Mouse (Mus musculus) large intestine, adult 2 months (tissue): Measurements from ENCODE around the gene Daam1. TPM values are rescaled to one million over a fixed set of nuclear protein-coding genes. Genes with fewer than 3 reads are reported as not detected.

Experiments
- DNase-seq: peaks from one replicate; pipeline ENCODE4 v3.0.0-alpha.2; 2012; ENCODE audit warnings: low read depth, low spot score
- WGBS: fragments of 180-500 bp; shearing (Covaris S2); methylation state at CpG from one replicate; pipeline ENCODE4 v1.1.7; 2018; 5-methylcytosine and 5-hydroxymethylcytosine counted together
- polyA plus RNA-seq: library from polyadenylated mRNA; depleted of rRNA; stranded (reverse); fragments of >200 nt; gene quantifications from 2 replicates; pipeline ENCODE4 v1.2.3, GENCODE M21; 2012; rRNA removed

Daam1 gene
- polyA plus RNA-seq, 1 experiment = 4.3 TPM

DNA sequence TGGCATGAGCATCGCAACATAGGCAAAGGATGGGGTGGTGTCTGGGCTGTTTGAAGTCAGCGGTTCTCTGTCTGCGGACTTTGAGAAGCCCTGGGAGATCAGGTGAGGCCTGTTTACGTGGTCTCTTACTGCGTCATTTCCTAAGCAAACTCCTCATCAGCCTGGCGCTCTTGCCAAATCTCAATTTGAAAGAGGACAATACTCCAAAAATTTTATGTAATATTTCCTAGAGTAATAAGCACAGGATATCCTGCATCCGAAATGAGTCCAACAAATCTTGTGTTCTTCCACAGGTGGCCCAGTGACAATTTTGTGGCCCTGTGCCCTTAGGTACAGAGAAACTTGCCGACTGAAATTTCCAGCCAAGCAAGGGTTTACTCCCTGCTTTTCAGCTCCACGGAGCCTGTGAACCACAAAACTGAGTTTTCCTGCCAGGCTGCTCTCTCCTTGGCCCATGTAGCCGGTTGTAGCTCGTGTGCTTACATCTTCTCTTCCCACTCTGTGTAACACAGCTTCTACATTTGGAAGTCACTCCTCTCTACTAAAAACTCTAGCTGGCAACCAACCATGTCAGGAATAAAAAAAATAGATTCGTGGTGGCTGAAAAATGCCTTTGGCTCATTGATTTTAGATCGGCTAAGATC lies 183.0 kb downstream of the Daam1 start:
- 66% methylated on average over 13 of the region's 13 CpGs for WGBS
- DNase-seq = no peak

DNA sequence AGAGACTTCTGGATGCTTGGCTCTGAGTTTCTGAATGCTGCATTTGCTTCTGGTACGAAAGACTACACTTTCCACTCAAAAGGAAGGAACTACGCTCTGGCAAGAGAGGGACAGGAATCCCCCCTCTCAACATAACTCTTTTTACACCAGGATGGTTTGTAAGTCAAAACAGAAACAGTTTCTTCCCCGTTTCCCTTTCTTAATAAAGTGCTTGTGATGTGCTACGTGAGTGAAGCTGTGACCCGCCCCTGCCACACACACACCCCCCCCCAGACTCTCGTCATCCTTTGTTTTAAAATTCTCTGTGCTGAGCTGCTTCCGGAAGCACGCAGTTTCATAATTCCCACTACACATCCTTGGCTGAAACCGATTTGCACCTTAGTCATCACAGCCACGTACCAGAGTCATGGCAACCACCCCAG lies 183.5 kb downstream of the Daam1 start:
- DNase-seq = no peak
- 49% methylated on average over 10 of the region's 10 CpGs for WGBS

DNA sequence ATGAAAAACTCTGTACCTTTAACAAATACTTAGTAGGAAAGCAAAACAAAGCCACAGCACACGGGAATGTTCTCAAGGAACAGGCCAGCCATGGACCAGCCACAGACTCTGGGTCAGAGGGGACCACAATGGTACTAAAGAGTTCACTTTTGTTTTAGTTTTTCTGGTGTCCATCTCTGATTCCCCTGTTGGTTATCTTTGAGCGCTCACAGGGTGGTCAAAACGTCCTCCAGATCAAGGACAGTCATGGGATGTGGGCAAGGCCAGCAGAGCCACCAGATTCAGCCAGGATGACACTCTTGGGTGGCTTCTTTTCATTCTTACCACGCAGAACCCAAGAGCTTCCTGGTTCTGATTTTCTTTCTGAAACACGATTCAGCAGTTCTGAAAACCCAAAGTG lies 184.4 kb downstream of the Daam1 start:
- WGBS = 71% methylated on average over 5 of the region's 5 CpGs
- no peak for DNase-seq

DNA sequence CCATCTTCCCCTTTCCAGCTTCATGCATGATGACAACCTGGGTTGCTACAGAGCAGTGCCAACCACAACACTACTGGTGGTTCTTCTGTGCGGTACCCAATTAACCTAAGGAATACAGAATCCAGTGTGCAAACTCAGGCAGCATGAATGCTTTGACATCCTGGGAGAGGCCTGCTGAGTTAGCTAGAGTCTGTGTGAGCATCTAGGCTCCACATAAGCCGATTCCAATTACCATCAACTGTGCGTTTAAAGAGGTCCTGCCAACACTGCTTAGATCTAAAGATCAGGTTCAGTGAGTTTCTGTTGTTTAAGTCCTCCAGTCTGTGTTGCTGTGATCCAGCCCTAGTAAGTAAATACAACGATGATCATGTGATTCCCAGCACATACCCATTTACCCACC lies 189.4 kb downstream of the Daam1 start:
- 87% methylated on average over 4 of the region's 4 CpGs for WGBS
- no peak for DNase-seq

DNA sequence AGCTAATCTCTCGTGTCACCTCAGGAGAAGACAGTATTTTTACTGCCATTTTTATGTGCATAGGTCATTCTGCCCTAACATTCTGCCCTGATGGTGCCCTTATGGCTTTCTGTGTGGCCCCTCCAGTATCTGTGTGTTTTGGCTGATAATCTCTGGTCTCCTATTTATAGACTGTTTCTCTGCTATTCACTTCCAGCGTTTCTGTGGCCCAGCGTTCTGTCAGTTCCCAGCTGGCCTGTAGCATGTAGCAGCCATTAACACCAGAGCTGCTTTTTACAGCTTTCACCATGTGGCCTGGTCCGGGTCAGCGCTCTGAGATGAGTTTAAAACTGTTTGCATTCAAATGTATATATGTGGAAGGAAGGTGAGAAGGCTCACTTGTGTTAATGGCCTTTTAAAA lies 190.7 kb downstream of the Daam1 start:
- 33% methylated on average over 5 of the region's 5 CpGs for WGBS
- DNase-seq = no peak

DNA sequence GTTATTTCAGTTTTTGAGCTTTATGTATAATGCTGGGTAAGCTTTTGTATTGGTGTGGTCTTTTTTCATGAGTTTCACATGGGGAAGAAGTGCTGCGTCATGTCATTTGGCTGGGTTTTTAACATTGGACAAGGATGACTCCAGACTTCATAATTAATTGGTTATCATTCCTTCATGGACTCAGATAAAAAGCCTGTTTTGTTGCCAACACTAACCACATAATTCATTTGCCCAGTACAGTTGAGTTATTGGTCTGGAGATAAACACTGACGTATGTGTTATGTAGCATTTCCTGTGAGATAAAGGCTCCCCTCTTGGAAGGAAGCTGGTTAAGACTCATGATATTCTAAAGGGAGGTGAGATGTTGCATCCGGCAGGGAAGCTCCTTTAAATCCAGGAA lies 191.9 kb downstream of the Daam1 start:
- DNase-seq = no peak
- WGBS = 88% methylated on average over 3 of the region's 3 CpGs

DNA sequence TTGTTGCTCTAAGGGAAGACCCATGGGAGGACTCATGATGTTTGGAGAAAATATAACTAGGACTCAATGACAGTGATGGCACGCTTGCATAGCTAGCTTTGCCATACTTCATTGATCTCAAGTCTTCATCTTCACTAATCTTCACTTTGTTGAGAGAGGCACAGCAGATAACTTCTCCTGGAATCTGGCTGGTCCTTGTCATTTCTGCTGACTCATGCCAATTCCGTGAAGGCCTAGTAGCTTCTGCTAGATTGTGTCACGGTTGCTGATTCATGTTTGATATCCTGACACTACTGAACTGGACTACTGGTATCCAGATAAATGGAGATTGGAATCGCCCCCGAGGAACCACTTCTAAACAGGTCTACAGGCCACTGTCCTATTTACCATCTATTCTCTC lies 192.7 kb downstream of the Daam1 start:
- 96% methylated on average over 5 of the region's 5 CpGs for WGBS
- DNase-seq = no peak

DNA sequence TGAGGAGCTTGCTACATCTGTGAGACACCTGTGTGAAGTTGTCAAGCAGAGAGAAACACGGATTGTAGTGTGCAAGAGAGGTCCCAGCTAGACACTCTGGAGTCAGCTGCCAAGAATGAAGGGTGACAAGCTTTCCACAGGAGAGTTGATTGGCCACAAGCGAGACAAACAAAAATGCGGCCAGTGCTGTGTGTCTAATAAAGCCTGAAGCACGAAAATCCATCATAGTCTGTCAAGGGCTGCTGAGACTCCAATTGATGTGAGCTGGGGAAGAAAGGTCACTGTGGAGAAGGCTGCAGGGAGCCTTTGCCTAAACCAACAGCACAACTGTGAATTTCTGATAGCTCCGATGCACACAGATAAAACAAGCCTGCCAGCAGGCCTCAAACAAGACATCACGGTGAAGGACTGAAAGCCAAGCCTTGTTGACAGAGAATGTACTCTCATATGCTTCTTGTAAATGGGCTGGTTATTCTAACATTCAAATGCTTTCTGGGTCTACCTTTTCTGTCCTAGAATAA lies 194.5 kb downstream of the Daam1 start:
- 76% methylated on average over 6 of the region's 6 CpGs for WGBS
- DNase-seq = no peak

DNA sequence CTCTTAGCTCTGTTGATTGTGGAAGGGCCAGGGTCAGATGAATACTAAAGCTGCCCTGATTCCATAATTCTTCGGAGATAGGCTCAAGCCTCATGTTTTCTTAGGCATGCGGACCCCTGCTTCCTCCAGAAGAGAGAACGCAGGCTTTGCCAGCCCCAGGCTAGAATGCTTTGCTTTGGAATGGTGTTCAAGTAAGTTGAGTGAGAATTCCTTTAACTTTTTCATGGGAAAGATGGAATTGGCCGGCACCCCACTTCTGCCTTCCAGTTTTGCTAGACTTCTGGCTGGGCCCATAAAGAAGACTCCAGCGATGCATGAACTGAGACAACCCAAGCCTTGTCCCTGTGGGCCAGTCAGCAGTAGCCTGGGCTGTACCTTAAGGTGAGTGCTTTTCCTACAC lies 200.3 kb downstream of the Daam1 start:
- WGBS = 88% methylated on average over 5 of the region's 5 CpGs
- no peak for DNase-seq

DNA sequence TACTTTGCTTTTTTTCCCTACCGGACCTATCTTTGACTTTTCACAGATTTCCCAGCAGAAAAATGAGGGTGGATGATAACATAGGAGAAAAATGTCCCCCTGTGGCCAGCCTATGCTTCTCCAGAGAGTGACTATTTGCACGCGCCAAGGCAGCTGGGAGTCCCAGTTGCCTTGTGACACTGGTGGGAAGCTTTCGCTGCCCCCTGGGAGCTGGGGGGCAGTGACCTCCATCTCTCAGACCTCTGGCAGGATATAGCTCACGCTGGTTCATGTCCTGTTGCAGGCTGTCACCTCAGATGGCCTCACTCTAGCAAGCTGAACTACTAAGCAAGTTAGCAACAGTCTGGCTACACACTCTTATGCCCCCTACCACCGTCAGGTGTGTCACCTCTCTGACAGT lies 200.9 kb downstream of the Daam1 start:
- DNase-seq = no peak
- WGBS = 81% methylated on average over 6 of the region's 6 CpGs

DNA sequence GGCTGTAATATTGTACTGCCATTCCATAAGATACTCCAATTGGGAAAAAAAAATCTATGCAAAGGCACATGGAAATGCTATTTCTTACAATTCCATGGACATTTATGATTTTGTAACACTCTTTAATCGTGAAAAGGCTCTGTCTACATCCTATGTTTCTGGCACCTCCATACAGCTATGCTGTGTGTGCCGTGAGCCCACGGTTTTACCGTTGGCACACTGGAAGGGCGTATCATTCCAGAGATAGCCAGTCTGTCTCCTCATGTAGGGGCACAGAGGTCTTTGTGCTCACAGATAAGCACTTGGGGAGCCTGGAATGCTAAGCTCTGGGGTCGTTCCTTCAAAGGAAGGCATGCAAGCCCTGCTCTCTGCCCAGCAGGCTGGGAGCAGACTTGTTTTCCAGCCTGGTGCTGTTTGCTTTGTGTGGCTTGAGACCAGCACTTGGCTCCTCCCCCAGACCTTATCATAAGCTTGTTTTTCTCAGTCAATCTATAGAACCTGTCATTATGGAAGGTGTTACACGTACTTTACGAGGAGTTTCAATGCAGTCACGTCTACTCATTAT lies 205.3 kb downstream of the Daam1 start:
- WGBS = 42% methylated on average over 9 of the region's 9 CpGs
- DNase-seq = no peak

DNA sequence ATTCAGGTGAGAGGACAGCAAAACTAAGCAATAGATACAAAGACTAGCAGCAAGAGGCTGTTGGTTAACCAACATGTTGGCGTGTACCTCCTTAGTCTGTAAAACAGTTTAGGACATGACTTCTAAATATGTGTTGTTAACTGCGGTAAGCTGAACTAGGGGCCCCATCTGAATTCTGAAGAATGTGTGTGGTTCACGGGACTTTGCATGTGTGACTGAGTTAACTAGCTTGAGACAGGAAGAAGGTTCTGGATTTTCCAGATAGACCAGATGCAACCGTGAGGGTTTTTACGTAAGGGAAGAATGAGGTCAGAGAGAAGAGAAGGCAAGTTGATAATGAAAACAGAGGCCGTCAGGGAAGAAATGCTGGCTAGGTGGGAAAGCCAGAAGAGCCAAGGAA lies 206.2 kb downstream of the Daam1 start:
- 82% methylated on average over 6 of the region's 6 CpGs for WGBS
- DNase-seq = no peak

DNA sequence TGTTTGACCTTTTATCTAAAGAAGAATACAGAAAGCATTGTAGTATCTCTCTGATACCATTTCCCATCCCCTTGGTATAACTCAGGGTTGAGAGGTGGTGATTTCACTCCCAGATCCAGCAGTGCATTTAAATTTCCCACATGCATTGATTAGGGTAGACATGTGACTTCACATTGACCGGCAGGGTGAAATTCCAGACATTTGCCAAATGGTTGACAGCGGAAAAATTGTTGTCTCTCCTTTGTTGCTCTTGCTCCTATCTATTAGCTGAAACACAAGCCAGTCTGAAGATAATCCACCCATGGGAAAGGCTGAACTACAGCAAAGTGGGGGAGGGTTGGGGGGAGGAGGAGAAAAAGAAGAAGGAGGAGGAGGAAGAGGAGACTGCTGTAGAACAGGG lies 208.0 kb downstream of the Daam1 start:
- WGBS = 90% methylated on average over 2 of the region's 2 CpGs
- DNase-seq = no peak

DNA sequence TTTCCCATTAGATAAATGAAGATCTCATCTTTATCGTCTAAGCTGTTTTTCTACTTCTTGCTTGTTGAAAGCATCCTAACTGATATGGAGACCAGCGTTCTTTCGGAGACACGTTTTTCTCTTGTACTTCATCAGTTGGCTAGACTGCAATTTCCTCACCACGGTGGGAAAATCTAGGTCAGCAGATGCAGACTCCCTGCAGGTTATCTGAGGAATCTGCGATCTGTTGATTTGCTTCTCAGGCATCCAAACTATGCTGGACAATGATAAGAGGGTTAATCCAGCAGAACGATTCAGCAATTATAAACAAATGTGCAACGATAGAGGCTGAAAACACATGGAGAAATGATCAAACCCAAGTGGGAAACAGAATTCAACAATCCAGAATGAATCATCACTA lies 208.6 kb downstream of the Daam1 start:
- WGBS = 75% methylated on average over 8 of the region's 8 CpGs
- no peak for DNase-seq

DNA sequence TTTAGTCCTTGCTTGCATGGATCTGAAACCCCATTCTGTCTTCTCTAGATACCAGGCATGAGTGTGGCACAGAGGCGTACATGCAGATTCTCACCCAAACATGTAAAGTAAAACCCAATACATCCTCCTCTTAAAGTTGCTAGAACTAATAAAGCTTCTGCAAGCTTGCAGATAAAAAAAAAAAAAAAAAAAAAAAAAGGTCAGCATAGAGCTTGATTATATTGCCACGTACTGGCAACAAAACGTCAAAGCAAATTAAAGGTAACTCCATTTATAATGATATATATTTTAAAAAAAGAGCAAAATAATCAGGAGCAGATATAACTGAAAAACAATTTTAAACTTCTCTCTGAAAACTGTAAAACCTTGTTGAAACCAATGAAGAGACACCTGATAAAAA lies 210.4 kb downstream of the Daam1 start:
- DNase-seq = no peak
- WGBS = 88% methylated on average over 3 of the region's 3 CpGs

Other genes with a start within 250 kb of the Daam1 start
- gene Gpr135, start 240.0 kb downstream of the Daam1 start, polyA plus RNA-seq = 0.24 and 0.34 TPM in 2 replicates